Mouse (Mus musculus) hindbrain, postnatal 0 days (tissue): Measurements from ENCODE around the gene Ptprm. TPM values are rescaled to one million over a fixed set of nuclear protein-coding genes. Genes with fewer than 3 reads are reported as not detected.

Source experiments
- ATAC-seq: fragments of 200-750 bp; cut with Nextera tagmentation; 2 replicates; pipeline ENCODE4 v1.8.0; 2017; ENCODE audit warnings: mild to moderate bottlenecking, moderate TSS enrichment, moderate library complexity
- DNase-seq: peaks from one replicate; pipeline ENCODE4 v3.0.0-alpha.2; 2015; ENCODE audit warnings: low spot score
- H3K27ac ChIP-seq: fragments of 300-500 bp; sonication (generic); 2 replicates; pipeline ENCODE4 v1.5.1; 2014; ENCODE audit warnings: mild to moderate bottlenecking
- H3K27me3 ChIP-seq: fragments of 300-500 bp; sonication (generic); 2 replicates; pipeline ENCODE4 v1.6.1; 2014; ENCODE audit warnings: low read length, mixed read lengths; ENCODE audit not compliant: insufficient read depth
- H3K36me3 ChIP-seq: fragments of 300-500 bp; sonication (generic); 2 replicates; pipeline ENCODE4 v1.6.1; 2014; ENCODE audit warnings: low read length, mixed read lengths; ENCODE audit not compliant: insufficient read depth
- H3K4me1 ChIP-seq: fragments of 300-500 bp; sonication (generic); 2 replicates; pipeline ENCODE4 v1.6.1; 2014; ENCODE audit warnings: antibody characterized with exemption, low read length, mixed read lengths; ENCODE audit not compliant: insufficient read depth
- H3K4me2 ChIP-seq: fragments of 300-500 bp; sonication (generic); 2 replicates; pipeline ENCODE4 v1.6.1; 2014; ENCODE audit warnings: low read depth, mild to moderate bottlenecking, low read length, moderate library complexity, mixed read lengths
- H3K4me3 ChIP-seq: fragments of 300-500 bp; sonication (generic); 2 replicates; pipeline ENCODE4 v1.5.1; 2014; ENCODE audit warnings: low read length
- H3K9ac ChIP-seq: fragments of 300-500 bp; sonication (generic); replicated peaks from 2 replicates; pipeline ENCODE4 v1.6.1; 2014; ENCODE audit warnings: mild to moderate bottlenecking, low read length, moderate library complexity, mixed read lengths
- H3K9me3 ChIP-seq: fragments of 300-500 bp; sonication (generic); 2 replicates; pipeline ENCODE4 v1.6.1; 2016; ENCODE audit warnings: low read length, mixed read lengths
- CTCF ChIP-seq: IDR thresholded peaks from 2 replicates; pipeline ENCODE4 v1.5.1; 2016; ENCODE audit warnings: antibody characterized with exemption, control low read depth, low read depth
- WGBS: fragments of 180-500 bp; shearing (Covaris S2); extraction: QIAGEN DNeasy Blood & Tissue Kit; methylation state at CpG from one replicate; pipeline ENCODE4 v1.1.7; 2014; 5-methylcytosine and 5-hydroxymethylcytosine counted together
- polyA plus RNA-seq: library from polyadenylated mRNA; unstranded; fragments of >200 nt; fragmentation: Nextera tagmentation; extraction: Ambion mirVana; gene quantifications from 2 replicates; pipeline ENCODE4 v1.2.1, GENCODE M21; 2015
- total RNA-seq: library from RNA; depleted of rRNA; stranded (reverse); fragments of >200 nt; gene quantifications from 2 replicates; pipeline ENCODE4 v1.2.3, GENCODE M21; 2014

Gene Ptprm
- total and polyA plus RNA-seq, 2 experiments from 2014 or later, result 19.3 to 52.4 TPM

DNA sequence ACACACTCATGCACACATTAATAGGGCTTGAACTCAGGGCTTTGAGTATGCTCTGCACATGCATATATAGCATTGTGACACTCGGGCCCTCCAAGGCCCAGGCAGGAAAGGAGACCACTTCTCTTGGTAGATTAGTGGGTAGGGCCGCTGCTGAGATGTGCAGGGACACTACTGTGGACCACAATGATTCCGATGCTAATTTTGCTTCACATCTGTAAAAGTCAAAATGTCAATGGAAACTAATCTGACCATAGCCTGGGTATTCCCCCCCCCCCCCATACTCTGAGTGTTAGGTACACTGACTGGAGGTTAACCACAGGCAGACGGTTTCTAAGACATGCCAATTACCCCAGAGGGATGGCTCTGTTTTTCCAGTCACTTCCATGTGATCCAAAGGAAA lies 2.9 kb upstream of the Ptprm start:
- Histone ChIP-seq H3K4me1 (no peaks in the 10 kb centered on the region), H3K9me3 (no peaks in the 10 kb centered on the region), H3K4me2 (no peak overlapping the region), H3K27me3 (no peaks in the 10 kb centered on the region), H3K9ac (no peak overlapping the region), H3K4me3 (no peak overlapping the region), H3K27ac (no peak overlapping the region), H3K36me3 (no peaks in the 10 kb centered on the region)
- 82% methylated on average over 4 of the region's 4 CpGs for WGBS
- DNase-seq (no peak), ATAC-seq (no peak)
- no peak for TF ChIP-seq CTCF

DNA sequence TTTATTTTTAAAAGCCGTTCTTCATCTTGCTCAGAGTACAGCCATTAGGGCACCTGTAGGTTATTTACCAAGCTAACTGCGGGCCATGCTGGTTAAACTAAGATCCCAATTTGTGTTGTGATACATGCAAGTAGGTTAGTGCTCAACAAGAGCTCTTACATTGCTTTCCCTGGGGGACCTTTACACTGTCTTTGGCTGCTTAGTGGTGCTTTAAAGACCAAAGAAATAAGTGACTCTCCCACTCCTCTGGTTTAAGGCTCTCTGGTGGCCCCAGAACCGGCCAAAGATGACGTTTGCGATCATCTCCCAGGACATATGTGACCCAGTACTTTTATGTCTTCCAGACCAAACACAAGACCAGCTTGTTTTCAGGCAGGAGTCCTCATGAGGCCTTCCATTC lies 994 bp upstream of the Ptprm start:
- H3K4me1 ChIP-seq, result no peaks in the 10 kb centered on the region
- peak overlapping the region; percentile 87 for H3K4me2 ChIP-seq
- H3K27ac ChIP-seq, result no peak overlapping the region
- no peak overlapping the region for H3K9ac ChIP-seq
- H3K27me3 ChIP-seq, result no peaks in the 10 kb centered on the region
- WGBS, result 34% methylated on average over 5 of the region's 5 CpGs
- ATAC-seq (no peak), DNase-seq (no peak)
- no peak for TF ChIP-seq CTCF
- no peaks in the 10 kb centered on the region for H3K9me3 ChIP-seq
- no peaks in the 10 kb centered on the region for H3K36me3 ChIP-seq
- peak overlapping the region; percentile 79 for H3K4me3 ChIP-seq

DNA sequence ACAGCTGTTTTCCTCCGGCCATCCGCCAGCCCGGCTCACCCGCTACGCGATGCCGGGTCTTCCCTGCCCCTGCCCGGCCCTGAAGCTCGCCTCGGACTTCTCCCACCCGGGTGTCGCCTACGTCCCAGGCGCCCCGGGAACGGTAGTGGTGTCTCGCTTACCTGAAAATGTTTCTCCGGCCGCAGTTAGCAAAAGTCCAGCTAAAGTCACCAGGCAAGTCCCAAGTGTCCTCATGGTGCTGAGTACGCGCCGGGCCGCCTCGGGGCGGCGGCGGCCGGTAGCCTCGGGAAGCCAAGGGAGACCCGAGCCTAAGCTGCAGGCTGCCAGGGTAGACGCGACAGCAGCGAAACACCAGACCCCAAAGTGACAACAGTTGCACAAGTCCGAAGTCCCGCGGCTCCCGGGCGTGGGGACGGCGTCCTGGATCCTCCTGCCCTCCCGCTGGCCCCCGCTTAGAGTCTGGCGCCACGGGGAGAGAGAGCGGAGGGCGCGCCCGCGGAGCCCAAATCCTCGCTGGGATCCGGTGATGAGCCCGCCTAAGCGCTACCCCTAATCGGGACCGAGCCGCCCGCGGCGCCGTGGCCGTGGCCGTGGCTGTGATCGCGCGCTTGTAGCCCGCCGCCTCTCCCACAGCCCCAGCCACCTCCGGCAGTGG lies 334 bp downstream of the Ptprm start:
- H3K27me3 ChIP-seq, result no peaks in the 10 kb centered on the region
- no peaks in the 10 kb centered on the region for H3K36me3 ChIP-seq
- DNase-seq (peak; percentile 52), ATAC-seq (peak; percentile 24)
- WGBS, result under 1% methylated on average over 65 of the region's 68 CpGs
- no peak for TF ChIP-seq CTCF
- peak overlapping the region; percentile 74; the same call in 1 of the 2 replicates for H3K27ac ChIP-seq
- H3K4me3 ChIP-seq, result peak overlapping the region; percentile 79
- H3K4me1 ChIP-seq, result no peaks in the 10 kb centered on the region
- H3K9me3 ChIP-seq, result no peaks in the 10 kb centered on the region
- H3K9ac ChIP-seq, result peak overlapping the region; percentile 70
- peak overlapping the region; percentile 87 for H3K4me2 ChIP-seq

DNA sequence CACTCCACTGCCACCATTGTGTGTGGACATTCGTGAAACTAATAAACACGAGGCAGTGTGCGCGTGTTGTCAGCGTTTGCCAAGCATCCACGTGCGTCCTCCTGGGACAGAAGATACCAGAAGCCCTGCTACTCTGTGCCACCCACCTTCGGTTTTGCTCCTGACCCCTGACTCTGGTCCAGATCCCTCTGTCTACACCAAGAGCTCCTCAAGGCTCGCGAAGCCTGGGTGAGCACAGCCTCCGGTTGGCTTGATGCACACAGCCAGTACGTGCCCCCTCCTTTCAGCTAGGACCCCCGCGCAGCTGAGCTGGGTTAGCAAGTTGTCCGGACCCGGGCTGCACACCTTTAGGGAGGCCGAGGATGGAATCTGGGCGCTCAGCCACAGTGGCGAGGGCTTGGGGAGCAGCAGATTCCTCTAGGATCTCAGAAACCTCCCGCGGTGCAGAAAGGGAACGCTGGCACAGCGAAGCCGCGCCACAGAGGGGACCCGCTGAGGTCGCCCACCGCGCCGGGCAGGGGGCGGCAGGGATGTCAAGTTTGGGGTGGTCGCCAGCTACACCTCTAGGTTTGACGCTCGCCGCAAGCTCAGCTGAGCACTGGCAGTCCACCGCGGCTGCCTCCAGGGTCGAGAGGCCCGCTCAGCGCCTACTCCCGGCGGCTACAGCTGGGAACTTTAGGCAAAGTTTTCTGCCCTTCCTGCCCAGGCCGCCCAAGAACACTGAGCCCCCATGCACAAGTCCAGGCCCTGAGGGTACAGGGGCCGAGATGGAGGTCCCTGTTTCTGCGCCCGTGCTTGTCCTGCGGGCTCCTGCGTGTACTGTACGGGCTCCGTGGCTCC lies 1.1 kb downstream of the Ptprm start:
- Histone ChIP-seq H3K4me1 (no peaks in the 10 kb centered on the region), H3K9me3 (no peaks in the 10 kb centered on the region), H3K36me3 (no peaks in the 10 kb centered on the region), H3K4me2 (peak overlapping the region; percentile 87), H3K9ac (peak overlapping the region; percentile 70), H3K27ac (peak overlapping the region; percentile 74; the same call in 1 of the 2 replicates), H3K4me3 (peak overlapping the region; percentile 79), H3K27me3 (no peaks in the 10 kb centered on the region)
- DNase-seq, result peak; percentile 53
- ATAC-seq, result peak; percentile 24
- no peak for TF ChIP-seq CTCF
- WGBS, result 2% methylated on average over 50 of the region's 50 CpGs

DNA sequence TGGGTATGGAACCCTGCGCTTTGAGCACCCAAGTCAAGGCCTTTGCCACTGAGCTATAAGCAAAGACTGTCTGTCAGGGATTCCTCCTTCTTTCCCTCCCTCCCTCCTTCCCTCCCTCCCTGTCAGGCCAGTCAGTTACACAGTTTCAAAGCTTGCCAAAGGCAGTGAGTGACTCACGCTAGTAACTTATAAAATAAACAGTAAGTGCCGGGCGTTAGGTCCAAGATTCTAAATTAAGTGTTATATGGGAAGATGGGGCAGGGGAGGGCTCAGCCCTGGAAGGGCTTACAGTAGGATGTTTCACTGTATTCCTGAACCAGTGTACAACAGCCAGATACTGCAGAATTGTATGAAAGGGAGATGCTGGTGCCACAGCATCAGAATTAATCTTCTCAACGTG lies 2.8 kb downstream of the Ptprm start:
- WGBS, result 53% methylated on average over 5 of the region's 5 CpGs

DNA sequence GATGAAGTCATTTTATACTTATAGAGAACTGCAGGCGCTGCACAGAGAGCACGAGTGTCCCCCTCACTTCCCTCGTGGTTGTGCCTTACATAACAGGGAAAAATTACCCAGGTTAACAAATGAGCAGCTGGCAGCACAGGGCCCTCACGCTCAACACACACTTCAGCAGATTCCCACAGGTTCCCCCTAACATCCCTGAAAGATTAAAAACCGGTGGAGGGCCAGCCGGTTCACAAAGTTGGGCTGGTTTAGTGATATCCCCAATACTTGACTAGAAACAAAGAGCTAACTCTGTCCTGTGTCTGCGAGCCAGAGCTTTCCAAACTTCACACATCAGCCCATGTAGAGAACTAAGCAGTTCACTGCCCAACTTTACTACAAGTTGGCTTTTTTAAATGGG lies 3.7 kb downstream of the Ptprm start:
- no peaks in the 10 kb centered on the region for H3K4me1 ChIP-seq
- TF ChIP-seq CTCF, result no peak
- H3K27me3 ChIP-seq, result no peaks in the 10 kb centered on the region
- ATAC-seq (no peak), DNase-seq (no peak)
- no peak overlapping the region for H3K27ac ChIP-seq
- WGBS, result 73% methylated on average over 7 of the region's 7 CpGs
- no peaks in the 10 kb centered on the region for H3K36me3 ChIP-seq
- H3K4me2 ChIP-seq, result no peak overlapping the region; the same call in 1 of the 2 replicates
- no peak overlapping the region for H3K4me3 ChIP-seq
- H3K9ac ChIP-seq, result no peak overlapping the region
- no peaks in the 10 kb centered on the region for H3K9me3 ChIP-seq

More for the DNA sequence above, 2.8 kb downstream of the Ptprm start:
- no peak for TF ChIP-seq CTCF
- no peaks in the 10 kb centered on the region for H3K9me3 ChIP-seq
- ATAC-seq (no peak), DNase-seq (no peak)
- no peaks in the 10 kb centered on the region for H3K27me3 ChIP-seq
- H3K27ac ChIP-seq, result no peak overlapping the region
- H3K9ac ChIP-seq, result no peak overlapping the region
- no peaks in the 10 kb centered on the region for H3K4me1 ChIP-seq
- H3K4me2 ChIP-seq, result peak overlapping the region; percentile 87
- H3K36me3 ChIP-seq, result no peaks in the 10 kb centered on the region
- H3K4me3 ChIP-seq, result peak overlapping the region; percentile 79
